Mouse (Mus musculus): Measurements from ENCODE around the gene Ak3. TPM values are rescaled to one million over a fixed set of nuclear protein-coding genes. Genes with fewer than 3 reads are reported as not detected.

The Ak3 gene
- polyA plus RNA-seq, 2 experiments: 33.9 to 83.9 TPM

DNA sequence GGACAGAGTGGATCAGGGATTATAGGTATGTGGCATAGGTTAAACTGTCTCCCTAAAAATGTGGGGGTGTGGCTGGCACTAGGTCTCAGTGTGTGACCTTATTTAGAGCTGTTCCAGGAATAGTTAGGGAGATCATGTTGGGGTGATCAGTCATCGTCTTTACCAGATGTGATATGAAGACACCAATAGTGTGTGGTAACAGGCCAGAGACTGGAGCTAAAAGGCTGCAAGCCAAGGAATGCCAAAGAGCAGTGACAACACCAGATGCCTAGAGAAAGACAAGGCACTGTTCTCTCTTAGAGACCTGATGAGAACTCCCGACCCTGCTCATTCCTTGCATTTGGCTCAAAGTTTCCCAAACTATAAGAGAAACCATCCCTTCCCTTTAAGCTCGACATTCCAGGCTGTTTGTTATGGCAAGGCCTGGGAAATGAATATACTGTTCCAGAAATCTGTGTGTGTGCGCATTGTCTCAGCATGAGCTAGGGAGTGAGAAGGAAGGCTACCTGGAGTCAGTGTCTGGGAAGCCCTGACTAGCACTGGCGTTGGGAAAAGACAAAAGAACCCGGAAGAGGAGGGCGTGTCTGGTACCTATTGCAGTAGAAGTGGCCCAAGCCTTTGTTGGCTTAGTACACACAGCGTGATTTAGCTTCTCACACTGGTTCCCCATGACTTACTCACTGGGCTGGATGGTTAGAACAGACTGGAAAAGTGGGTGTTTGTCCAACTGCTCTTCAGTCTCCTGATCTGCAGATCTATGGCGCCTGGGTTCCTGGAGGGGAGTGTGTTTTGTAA is 2.6 kb upstream of the Ak3 start:
- ATAC-seq (ENCODE audit: low FRiP score, low read depth) (no peak), DNase-seq (ENCODE audit: low spot score) (no peak)
- no peak overlapping the region for H3K27ac ChIP-seq (replicated peaks; ENCODE audit: low read depth, low read length)
- no peak for TF ChIP-seq POLR2A (IDR thresholded peaks at IDR 0.05; ENCODE audit: borderline replicate concordance, extremely low read depth, insufficient read depth, insufficient read length)
- H3K4me1 ChIP-seq (ENCODE audit: control insufficient read depth, insufficient read depth, low read length): peaks cover 16% of the 10 kb centered on the region
- no peak overlapping the region for H3K4me3 ChIP-seq (replicated peaks; ENCODE audit: low read length)
- 80% methylated on average over 9 of the region's 9 CpGs for WGBS
- no peak overlapping the region for H3K9ac ChIP-seq (ENCODE audit: low read depth, low read length, severe bottlenecking)
- no peaks in the 10 kb centered on the region for H3K27me3 ChIP-seq (ENCODE audit: control insufficient read depth, insufficient read depth, low read length)
- H3K36me3 ChIP-seq (ENCODE audit: control insufficient read depth, insufficient read depth, low read length): no peaks in the 10 kb centered on the region
- H3K9me3 ChIP-seq (ENCODE audit: control insufficient read depth, low read length): no peaks in the 10 kb centered on the region
- no peak overlapping the region for H3K4me2 ChIP-seq (replicated peaks; ENCODE audit: low read depth, low read length, severe bottlenecking)

DNA sequence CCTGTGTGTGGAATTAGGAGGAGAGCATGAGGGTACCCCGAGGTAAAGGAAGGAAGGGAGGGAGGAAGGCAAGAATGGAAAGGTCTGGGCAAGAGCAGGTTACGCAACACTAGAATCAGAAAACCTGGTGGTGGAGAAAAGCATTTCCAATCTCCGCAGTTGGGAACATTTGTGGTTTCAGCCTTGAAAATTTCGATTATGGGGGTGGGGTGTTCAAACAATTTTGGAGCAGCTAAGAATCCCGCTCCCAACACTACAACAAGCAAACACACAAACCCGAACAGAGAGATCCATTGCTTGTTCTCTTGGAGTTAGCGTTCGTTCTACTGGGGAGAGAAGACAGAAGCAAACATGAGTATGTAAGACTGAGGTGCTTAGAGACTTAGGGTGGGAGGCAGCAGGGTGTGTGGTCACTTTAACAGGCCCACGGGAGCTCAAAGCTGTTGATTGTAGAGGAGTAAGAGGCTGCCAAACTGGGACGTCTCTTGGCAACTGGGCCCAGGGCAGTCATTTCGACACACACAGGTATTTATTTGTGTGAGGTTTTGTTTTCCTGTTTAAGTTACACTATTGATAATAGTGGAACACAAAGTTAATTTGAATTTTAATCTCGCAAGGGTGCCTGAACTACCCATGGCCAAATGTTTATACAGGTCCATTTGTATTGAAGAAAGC is 1.8 kb upstream of the Ak3 start:
- Histone ChIP-seq H3K27me3 (ENCODE audit: control insufficient read depth, insufficient read depth, low read length) (no peaks in the 10 kb centered on the region), H3K4me1 (ENCODE audit: control insufficient read depth, insufficient read depth, low read length) (peaks cover 16% of the 10 kb centered on the region), H3K36me3 (ENCODE audit: control insufficient read depth, insufficient read depth, low read length) (no peaks in the 10 kb centered on the region), H3K9ac (ENCODE audit: low read depth, low read length, severe bottlenecking) (no peak overlapping the region), H3K4me2 (replicated peaks; ENCODE audit: low read depth, low read length, severe bottlenecking) (no peak overlapping the region), H3K27ac (replicated peaks; ENCODE audit: low read depth, low read length) (no peak overlapping the region), H3K9me3 (ENCODE audit: control insufficient read depth, low read length) (no peaks in the 10 kb centered on the region), H3K4me3 (replicated peaks; ENCODE audit: low read length) (no peak overlapping the region)
- TF ChIP-seq POLR2A (IDR thresholded peaks at IDR 0.05; ENCODE audit: borderline replicate concordance, extremely low read depth, insufficient read depth, insufficient read length): no peak
- ATAC-seq (ENCODE audit: low FRiP score, low read depth): no peak
- 76% methylated on average over 12 of the region's 12 CpGs for WGBS
- no peak for DNase-seq (ENCODE audit: low spot score)

DNA sequence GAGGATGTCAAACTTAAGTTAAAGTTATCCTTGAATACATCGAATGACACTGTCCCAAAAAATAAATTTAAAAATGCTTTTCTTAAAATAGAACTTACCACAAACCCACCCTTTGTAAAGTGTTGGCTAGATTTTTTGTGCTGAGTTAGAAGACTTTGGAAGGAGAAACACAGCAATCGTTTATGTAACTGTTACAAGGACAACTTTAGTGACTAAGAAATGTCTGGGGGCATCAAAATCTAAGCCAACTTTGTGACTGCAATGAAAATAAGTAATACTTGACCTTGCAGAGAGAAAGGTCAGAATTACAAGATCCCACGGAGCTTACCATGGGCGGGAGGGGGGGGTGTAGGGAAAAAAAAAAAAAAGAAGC is 814 bp downstream of the Ak3 start:
- 30% methylated on average over 4 of the region's 4 CpGs for WGBS
- H3K36me3 ChIP-seq (ENCODE audit: control insufficient read depth, insufficient read depth, low read length): no peaks in the 10 kb centered on the region
- no peaks in the 10 kb centered on the region for H3K27me3 ChIP-seq (ENCODE audit: control insufficient read depth, insufficient read depth, low read length)
- peak overlapping the region; percentile 83 for H3K27ac ChIP-seq (replicated peaks; ENCODE audit: low read depth, low read length)
- no peaks in the 10 kb centered on the region for H3K9me3 ChIP-seq (ENCODE audit: control insufficient read depth, low read length)
- H3K4me1 ChIP-seq (ENCODE audit: control insufficient read depth, insufficient read depth, low read length): peaks cover 16% of the 10 kb centered on the region
- no peak for TF ChIP-seq POLR2A (IDR thresholded peaks at IDR 0.05; ENCODE audit: borderline replicate concordance, extremely low read depth, insufficient read depth, insufficient read length)
- peak overlapping the region; percentile 80 for H3K4me3 ChIP-seq (replicated peaks; ENCODE audit: low read length)
- H3K4me2 ChIP-seq (replicated peaks; ENCODE audit: low read depth, low read length, severe bottlenecking): peak overlapping the region; percentile 56
- peak overlapping the region; percentile 89 for H3K9ac ChIP-seq (ENCODE audit: low read depth, low read length, severe bottlenecking)
- DNase-seq (ENCODE audit: low spot score) (no peak), ATAC-seq (ENCODE audit: low FRiP score, low read depth) (no peak)

DNA sequence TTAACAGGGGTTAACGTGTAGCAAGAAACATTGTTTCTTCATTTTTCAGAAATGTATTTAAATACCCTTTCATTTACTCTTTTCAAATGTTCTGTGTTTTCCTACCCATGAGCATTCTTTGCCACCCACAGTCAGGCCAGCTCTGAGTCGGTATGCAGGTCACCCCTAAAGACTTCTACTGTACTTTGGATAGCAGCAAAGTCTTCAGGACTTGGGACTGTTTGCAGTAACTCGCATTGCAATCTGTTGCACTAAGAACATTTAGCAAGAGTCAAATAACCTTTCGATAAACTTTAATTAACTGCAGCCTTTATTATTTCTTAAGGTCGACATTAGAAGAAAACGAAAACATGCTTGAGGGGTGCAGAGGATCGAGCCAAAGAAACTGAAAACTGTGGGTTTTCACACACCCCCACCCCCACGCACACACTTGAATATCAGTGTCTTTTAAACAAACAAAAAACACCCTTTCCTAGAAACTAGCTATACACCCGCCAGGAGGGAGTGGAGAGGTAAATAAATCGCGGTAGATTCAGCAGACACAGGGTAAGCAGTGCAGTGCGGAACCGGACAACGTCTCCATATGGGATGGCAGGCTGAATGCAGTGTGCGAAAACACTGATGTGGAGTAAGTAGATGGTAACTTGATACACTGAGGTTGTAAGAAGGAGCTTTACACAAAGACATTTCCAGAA is 1.7 kb downstream of the Ak3 start:
- no peaks in the 10 kb centered on the region for H3K9me3 ChIP-seq (ENCODE audit: control insufficient read depth, low read length)
- no peaks in the 10 kb centered on the region for H3K36me3 ChIP-seq (ENCODE audit: control insufficient read depth, insufficient read depth, low read length)
- peak overlapping the region; percentile 50 for H3K27ac ChIP-seq (replicated peaks; ENCODE audit: low read depth, low read length)
- no peak for TF ChIP-seq POLR2A (IDR thresholded peaks at IDR 0.05; ENCODE audit: borderline replicate concordance, extremely low read depth, insufficient read depth, insufficient read length)
- H3K4me3 ChIP-seq (replicated peaks; ENCODE audit: low read length): peak overlapping the region; percentile 80
- DNase-seq (ENCODE audit: low spot score): no peak
- H3K4me2 ChIP-seq (replicated peaks; ENCODE audit: low read depth, low read length, severe bottlenecking): peak overlapping the region; percentile 56
- H3K4me1 ChIP-seq (ENCODE audit: control insufficient read depth, insufficient read depth, low read length): peaks cover 16% of the 10 kb centered on the region
- 29% methylated on average over 15 of the region's 15 CpGs for WGBS
- H3K27me3 ChIP-seq (ENCODE audit: control insufficient read depth, insufficient read depth, low read length): no peaks in the 10 kb centered on the region
- ATAC-seq (ENCODE audit: low FRiP score, low read depth): 0 out of 2 replicates have a peak, but pooled peaks have one; percentile 21
- H3K9ac ChIP-seq (ENCODE audit: low read depth, low read length, severe bottlenecking): peak overlapping the region; percentile 89; the same call in 1 of the 2 replicates

DNA sequence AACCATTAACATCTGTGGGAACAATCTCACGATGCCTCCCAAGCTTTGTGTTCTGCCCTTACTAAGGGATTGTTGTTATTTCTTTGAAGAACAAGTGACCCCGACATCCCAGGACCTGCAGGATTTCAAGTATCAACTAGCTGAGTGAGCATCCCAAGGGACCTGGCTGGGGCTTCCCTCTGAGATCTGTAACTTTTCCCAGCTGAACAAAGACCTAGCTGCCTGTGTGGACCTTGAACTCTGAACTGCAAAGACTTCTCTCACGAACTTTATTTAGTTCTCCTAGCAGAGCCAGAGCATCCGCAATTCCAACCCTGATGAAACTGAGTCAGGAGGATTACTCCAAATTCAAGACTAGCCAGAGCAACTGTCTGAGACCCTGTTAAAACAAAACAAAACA is 2.4 kb downstream of the Ak3 start:
- no peaks in the 10 kb centered on the region for H3K36me3 ChIP-seq (ENCODE audit: control insufficient read depth, insufficient read depth, low read length)
- no peak overlapping the region; the same call in 1 of the 2 replicates for H3K4me2 ChIP-seq (replicated peaks; ENCODE audit: low read depth, low read length, severe bottlenecking)
- peaks cover 16% of the 10 kb centered on the region for H3K4me1 ChIP-seq (ENCODE audit: control insufficient read depth, insufficient read depth, low read length)
- no peak overlapping the region for H3K27ac ChIP-seq (replicated peaks; ENCODE audit: low read depth, low read length)
- no peak for TF ChIP-seq POLR2A (IDR thresholded peaks at IDR 0.05; ENCODE audit: borderline replicate concordance, extremely low read depth, insufficient read depth, insufficient read length)
- no peak overlapping the region for H3K4me3 ChIP-seq (replicated peaks; ENCODE audit: low read length)
- H3K9me3 ChIP-seq (ENCODE audit: control insufficient read depth, low read length): no peaks in the 10 kb centered on the region
- no peak overlapping the region for H3K9ac ChIP-seq (ENCODE audit: low read depth, low read length, severe bottlenecking)
- WGBS: 71% methylated on average over 4 of the region's 4 CpGs
- ATAC-seq (ENCODE audit: low FRiP score, low read depth) (no peak), DNase-seq (ENCODE audit: low spot score) (no peak)
- H3K27me3 ChIP-seq (ENCODE audit: control insufficient read depth, insufficient read depth, low read length): no peaks in the 10 kb centered on the region

Data from limb, embryonic 14.5 days (tissue).